Mouse (Mus musculus) G1E (cell line): ENCODE data around the gene Mob4.

Experiments used
- GATA1 ChIP-seq: IDR thresholded peaks from 2 replicates; pipeline ENCODE4 v1.6.1; 2012; ENCODE audit warnings: borderline replicate concordance, low read length, inconsistent platforms, mixed read lengths
- GATA2 ChIP-seq: IDR thresholded peaks from 2 replicates; pipeline ENCODE4 v1.6.1; 2012; ENCODE audit warnings: low read depth, low read length, inconsistent platforms, borderline replicate concordance
- TAL1 ChIP-seq: conservative IDR thresholded peaks from 2 replicates; pipeline ENCODE4 v1.6.1; 2012; ENCODE audit warnings: low read depth, low read length, inconsistent platforms, mixed read lengths

DNA sequence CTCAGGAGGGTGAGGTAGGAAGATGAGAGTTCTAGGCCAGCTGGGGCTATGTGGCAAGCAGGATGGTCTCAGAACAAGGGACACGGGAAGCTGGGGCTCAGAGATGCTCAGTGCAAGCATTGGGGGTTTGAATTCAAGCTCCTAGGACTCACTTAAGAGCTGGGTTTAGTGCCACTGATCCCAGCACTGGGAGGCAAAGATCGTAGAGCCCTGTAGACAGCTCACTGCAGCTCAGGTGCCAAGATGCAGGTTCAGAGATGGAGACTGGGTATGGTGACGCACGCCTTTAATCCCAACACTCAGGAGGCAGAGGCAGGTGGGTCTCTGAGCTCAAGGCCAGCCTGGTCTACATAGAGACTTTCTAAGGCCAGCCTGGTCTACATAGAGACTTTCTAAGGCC lies 26.3 kb downstream of the Mob4 start:
- TF ChIP-seq GATA2: no peak
- no peak for TF ChIP-seq GATA1
- TF ChIP-seq TAL1: no peak
